Mouse (Mus musculus): ENCODE results near the gene Mef2c. TPM values are rescaled to one million over a fixed set of nuclear protein-coding genes. Genes with fewer than 3 reads are reported as not detected.

Mef2c gene
- polyA plus RNA-seq (2015; fragmentation: Nextera tagmentation; extraction: Ambion mirVana), result 128 TPM in 2 replicates

GRCm38 (mm10) chr13:83503919-83504318, at the start of gene Mef2c:
Gene Mef2c, plus strand, starts transcription at chr13:83504034.
- Histone ChIP-seq H3K27ac (no peak within 1 kb of the TSS; the same call in 1 of the 2 replicates), H3K4me1 (no peaks in the 10 kb centered on the region), H3K4me2 (replicated peaks) (peak within 1 kb of the TSS; percentile 9; the same call in 1 of the 2 replicates), H3K9me3 (no peaks in the 10 kb centered on the region), H3K9ac (no peak within 1 kb of the TSS), H3K36me3 (no peaks in the 10 kb centered on the region), H3K27me3 (no peaks in the 10 kb centered on the region), H3K4me3 (0 out of 2 replicates have a peak within 1 kb of the TSS, but pooled peaks have one; percentile 1)
- 72% methylated on average over 7 of the region's 7 CpGs for WGBS
- peak; percentile 67; the same call in 1 of the 2 replicates for ATAC-seq (ENCODE audit: low FRiP score, low read depth)

GRCm38 (mm10) chr13:83458729-83459128, 45.1 kb upstream of the Mef2c start:
- Histone ChIP-seq H3K9ac (no peak overlapping the region), H3K27me3 (no peaks in the 10 kb centered on the region), H3K36me3 (no peaks in the 10 kb centered on the region), H3K4me2 (replicated peaks) (no peak overlapping the region), H3K27ac (0 out of 2 replicates have a peak overlapping the region, but pooled peaks have one; percentile 28), H3K4me1 (peaks cover 13% of the 10 kb centered on the region; the same call in 1 of the 2 replicates), H3K9me3 (no peaks in the 10 kb centered on the region), H3K4me3 (no peak overlapping the region)
- ATAC-seq (ENCODE audit: low FRiP score, low read depth), result peak; percentile 54; the same call in 1 of the 2 replicates

- no peak overlapping the region for H3K9ac ChIP-seq
- H3K4me2 ChIP-seq (replicated peaks), result no peak overlapping the region
- no peak for ATAC-seq (ENCODE audit: low FRiP score, low read depth)
- peaks cover 13% of the 10 kb centered on the region; the same call in 1 of the 2 replicates for H3K4me1 ChIP-seq
- H3K36me3 ChIP-seq, result no peaks in the 10 kb centered on the region
- no peak overlapping the region for H3K4me3 ChIP-seq
- H3K27me3 ChIP-seq, result no peaks in the 10 kb centered on the region
- no peak overlapping the region for H3K27ac ChIP-seq
- 88% methylated on average over 3 of the region's 3 CpGs for WGBS
- no peaks in the 10 kb centered on the region for H3K9me3 ChIP-seq
Observed at GRCm38 (mm10) chr13:83459600-83459999, 44.2 kb upstream of the Mef2c start.

GRCm38 (mm10) chr13:83460620-83461019, 43.2 kb upstream of the Mef2c start:
- H3K27ac ChIP-seq, result peak overlapping the region; percentile 81; the same call in 1 of the 2 replicates

GRCm38 (mm10) chr13:83461556-83461955, 42.3 kb upstream of the Mef2c start:
- Histone ChIP-seq H3K4me3 (no peak overlapping the region), H3K4me1 (peaks cover 13% of the 10 kb centered on the region; the same call in 1 of the 2 replicates), H3K9me3 (no peaks in the 10 kb centered on the region), H3K4me2 (replicated peaks) (no peak overlapping the region), H3K27me3 (no peaks in the 10 kb centered on the region), H3K27ac (peak overlapping the region; percentile 81), H3K9ac (no peak overlapping the region), H3K36me3 (no peaks in the 10 kb centered on the region)
- 55% methylated on average over 2 of the region's 2 CpGs for WGBS
- ATAC-seq (ENCODE audit: low FRiP score, low read depth), result peak; percentile 80

More at GRCm38 (mm10) chr13:83460620-83461019, 43.2 kb upstream of the Mef2c start:
- H3K9ac ChIP-seq, result no peak overlapping the region
- H3K27me3 ChIP-seq, result no peaks in the 10 kb centered on the region
- no peak for ATAC-seq (ENCODE audit: low FRiP score, low read depth)
- H3K4me3 ChIP-seq, result no peak overlapping the region
- H3K9me3 ChIP-seq, result no peaks in the 10 kb centered on the region
- H3K4me1 ChIP-seq, result peaks cover 13% of the 10 kb centered on the region; the same call in 1 of the 2 replicates
- H3K4me2 ChIP-seq (replicated peaks), result no peak overlapping the region
- WGBS, result 69% methylated on average over 1 of the region's 1 CpGs
- H3K36me3 ChIP-seq, result no peaks in the 10 kb centered on the region

- no peak overlapping the region for H3K27ac ChIP-seq
- H3K27me3 ChIP-seq, result no peaks in the 10 kb centered on the region
- H3K9me3 ChIP-seq, result no peaks in the 10 kb centered on the region
- no peak overlapping the region for H3K4me3 ChIP-seq
- H3K4me2 ChIP-seq (replicated peaks), result no peak overlapping the region
- H3K4me1 ChIP-seq, result no peaks in the 10 kb centered on the region
- 88% methylated on average over 5 of the region's 5 CpGs for WGBS
- no peak overlapping the region for H3K9ac ChIP-seq
- no peak; the same call in 1 of the 2 replicates for ATAC-seq (ENCODE audit: low FRiP score, low read depth)
- H3K36me3 ChIP-seq, result no peaks in the 10 kb centered on the region
Observed at GRCm38 (mm10) chr13:83466756-83467155, 37.1 kb upstream of the Mef2c start.

- 86% methylated on average over 3 of the region's 3 CpGs for WGBS
- Histone ChIP-seq H3K4me2 (replicated peaks) (no peak overlapping the region), H3K9ac (no peak overlapping the region), H3K36me3 (no peaks in the 10 kb centered on the region), H3K4me1 (no peaks in the 10 kb centered on the region), H3K27me3 (no peaks in the 10 kb centered on the region), H3K9me3 (no peaks in the 10 kb centered on the region), H3K4me3 (no peak overlapping the region), H3K27ac (no peak overlapping the region)
- no peak for ATAC-seq (ENCODE audit: low FRiP score, low read depth)
Observed at GRCm38 (mm10) chr13:83468794-83469193, 35.0 kb upstream of the Mef2c start.

GRCm38 (mm10) chr13:83473755-83474154, 30.1 kb upstream of the Mef2c start:
- no peak for ATAC-seq (ENCODE audit: low FRiP score, low read depth)
- no peak overlapping the region for H3K4me3 ChIP-seq
- H3K36me3 ChIP-seq, result no peaks in the 10 kb centered on the region
- H3K4me1 ChIP-seq, result no peaks in the 10 kb centered on the region
- H3K4me2 ChIP-seq (replicated peaks), result no peak overlapping the region
- H3K27ac ChIP-seq, result no peak overlapping the region
- no peaks in the 10 kb centered on the region for H3K27me3 ChIP-seq
- WGBS, result 81% methylated on average over 2 of the region's 2 CpGs
- no peak overlapping the region for H3K9ac ChIP-seq
- no peaks in the 10 kb centered on the region for H3K9me3 ChIP-seq

GRCm38 (mm10) chr13:83480388-83480787, 23.4 kb upstream of the Mef2c start:
- 65% methylated on average over 3 of the region's 3 CpGs for WGBS
- peak; percentile 61; the same call in 1 of the 2 replicates for ATAC-seq (ENCODE audit: low FRiP score, low read depth)
- Histone ChIP-seq H3K4me2 (replicated peaks) (no peak overlapping the region), H3K27me3 (no peaks in the 10 kb centered on the region), H3K36me3 (no peaks in the 10 kb centered on the region), H3K4me1 (no peaks in the 10 kb centered on the region), H3K9me3 (no peaks in the 10 kb centered on the region), H3K27ac (no peak overlapping the region), H3K4me3 (no peak overlapping the region), H3K9ac (no peak overlapping the region)

GRCm38 (mm10) chr13:83481310-83481709, 22.5 kb upstream of the Mef2c start:
- ATAC-seq (ENCODE audit: low FRiP score, low read depth), result no peak
- Histone ChIP-seq H3K4me1 (no peaks in the 10 kb centered on the region), H3K9me3 (no peaks in the 10 kb centered on the region), H3K4me3 (no peak overlapping the region), H3K9ac (no peak overlapping the region), H3K36me3 (no peaks in the 10 kb centered on the region), H3K27me3 (no peaks in the 10 kb centered on the region), H3K4me2 (replicated peaks) (no peak overlapping the region), H3K27ac (no peak overlapping the region)
- WGBS, result 74% methylated on average over 7 of the region's 7 CpGs

GRCm38 (mm10) chr13:83482087-83482486, 21.7 kb upstream of the Mef2c start:
- H3K27me3 ChIP-seq, result no peaks in the 10 kb centered on the region
- no peak overlapping the region for H3K4me2 ChIP-seq (replicated peaks)
- no peaks in the 10 kb centered on the region for H3K4me1 ChIP-seq
- no peak overlapping the region for H3K4me3 ChIP-seq
- H3K9ac ChIP-seq, result no peak overlapping the region
- no peak for ATAC-seq (ENCODE audit: low FRiP score, low read depth)
- WGBS, result 74% methylated on average over 5 of the region's 5 CpGs
- no peaks in the 10 kb centered on the region for H3K9me3 ChIP-seq
- H3K27ac ChIP-seq, result no peak overlapping the region
- H3K36me3 ChIP-seq, result no peaks in the 10 kb centered on the region

- Histone ChIP-seq H3K9me3 (no peaks in the 10 kb centered on the region), H3K36me3 (no peaks in the 10 kb centered on the region), H3K27ac (no peak overlapping the region), H3K9ac (no peak overlapping the region), H3K4me3 (no peak overlapping the region), H3K4me2 (replicated peaks) (no peak overlapping the region), H3K27me3 (no peaks in the 10 kb centered on the region), H3K4me1 (no peaks in the 10 kb centered on the region)
- WGBS, result 87% methylated on average over 4 of the region's 4 CpGs
- ATAC-seq (ENCODE audit: low FRiP score, low read depth), result no peak
Observed at GRCm38 (mm10) chr13:83484215-83484614, 19.6 kb upstream of the Mef2c start.
